Mouse (Mus musculus): ENCODE data around the gene Gm960.

- TF ChIP-seq CTCF (IDR thresholded peaks at IDR 0.05; ENCODE audit: low read depth, low read length) (no peak), POLR2AphosphoS5 (IDR thresholded peaks at IDR 0.05; ENCODE audit: insufficient replicate concordance, low read depth, low read length) (no peak)
These were observed 10.3 kb upstream of the Gm960 start for GRCm38 (mm10) chr19:4708765-4709164.
